Mouse (Mus musculus): Measurements from ENCODE around the gene Jhy. TPM values are rescaled to one million over a fixed set of nuclear protein-coding genes. Genes with fewer than 3 reads are reported as not detected.

The Jhy gene
- polyA plus RNA-seq, 1 experiment from 2014 or later: 1.9 TPM

- H3K4me1 ChIP-seq (replicated peaks; ENCODE audit: control insufficient read depth, insufficient read depth, low read length): peaks cover 10% of the 10 kb centered on the region; the same call in 1 of the 2 replicates
- WGBS: 78% methylated on average over 4 of the region's 4 CpGs
- no peaks in the 10 kb centered on the region for H3K9me3 ChIP-seq (ENCODE audit: control insufficient read depth, low read length)
- H3K4me2 ChIP-seq (replicated peaks): no peak overlapping the region
- H3K27ac ChIP-seq: no peak overlapping the region
- DNase-seq (ENCODE audit: low spot score) (no peak), ATAC-seq (ENCODE audit: low FRiP score) (no peak)
- H3K27me3 ChIP-seq (ENCODE audit: control insufficient read depth, insufficient read depth, low read length): no peaks in the 10 kb centered on the region; the same call in 1 of the 2 replicates
- H3K4me3 ChIP-seq (replicated peaks; ENCODE audit: low read length): no peak overlapping the region
- no peaks in the 10 kb centered on the region for H3K36me3 ChIP-seq (replicated peaks; ENCODE audit: control insufficient read depth, insufficient read depth)
- H3K9ac ChIP-seq: no peak overlapping the region
Measured at GRCm38 (mm10) chr9:40947131-40947530, 16.8 kb downstream of the Jhy start.

DNA sequence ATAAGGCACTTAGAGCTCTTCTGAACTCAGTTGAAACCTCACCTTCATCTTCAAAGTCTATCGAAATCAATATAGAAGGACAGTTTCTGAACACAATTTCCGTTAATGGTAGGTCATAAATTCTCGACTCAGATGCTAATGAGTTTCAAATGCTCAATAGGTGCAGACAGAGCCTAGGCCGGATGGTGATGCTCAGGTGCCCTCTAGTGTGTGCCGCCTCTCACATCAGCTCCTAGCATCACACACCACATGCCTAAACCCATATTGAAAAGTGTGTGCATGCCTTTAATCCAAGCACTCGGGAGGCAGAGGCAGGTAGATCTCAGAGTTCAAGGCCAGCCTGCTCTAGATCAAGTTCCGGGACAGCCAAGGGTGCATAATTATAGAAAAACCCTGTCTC is 26.5 kb downstream of the Jhy start:
- no peaks in the 10 kb centered on the region for H3K4me1 ChIP-seq (replicated peaks; ENCODE audit: control insufficient read depth, insufficient read depth, low read length)
- ATAC-seq (ENCODE audit: low FRiP score) (no peak), DNase-seq (ENCODE audit: low spot score) (no peak)
- no peak overlapping the region for H3K4me2 ChIP-seq (replicated peaks)
- H3K9ac ChIP-seq: no peak overlapping the region
- H3K9me3 ChIP-seq (ENCODE audit: control insufficient read depth, low read length): no peaks in the 10 kb centered on the region
- H3K36me3 ChIP-seq (replicated peaks; ENCODE audit: control insufficient read depth, insufficient read depth): no peaks in the 10 kb centered on the region
- H3K4me3 ChIP-seq (replicated peaks; ENCODE audit: low read length): no peak overlapping the region
- 70% methylated on average over 7 of the region's 7 CpGs for WGBS
- no peaks in the 10 kb centered on the region for H3K27me3 ChIP-seq (ENCODE audit: control insufficient read depth, insufficient read depth, low read length)
- H3K27ac ChIP-seq: no peak overlapping the region

- H3K27ac ChIP-seq: no peak overlapping the region
- no peaks in the 10 kb centered on the region for H3K9me3 ChIP-seq (ENCODE audit: control insufficient read depth, low read length)
- H3K27me3 ChIP-seq (ENCODE audit: control insufficient read depth, insufficient read depth, low read length): no peaks in the 10 kb centered on the region
- no peak overlapping the region for H3K4me2 ChIP-seq (replicated peaks)
- ATAC-seq (ENCODE audit: low FRiP score) (no peak), DNase-seq (ENCODE audit: low spot score) (no peak)
- H3K36me3 ChIP-seq (replicated peaks; ENCODE audit: control insufficient read depth, insufficient read depth): no peaks in the 10 kb centered on the region
- WGBS: 73% methylated on average over 3 of the region's 3 CpGs
- no peak overlapping the region for H3K9ac ChIP-seq
- H3K4me3 ChIP-seq (replicated peaks; ENCODE audit: low read length): no peak overlapping the region
- H3K4me1 ChIP-seq (replicated peaks; ENCODE audit: control insufficient read depth, insufficient read depth, low read length): no peaks in the 10 kb centered on the region
Measured at GRCm38 (mm10) chr9:40933323-40933722, 30.6 kb downstream of the Jhy start.

GRCm38 (mm10) chr9:40927351-40927980 is 36.5 kb downstream of the Jhy start:
- ATAC-seq (ENCODE audit: low FRiP score) (no peak), DNase-seq (ENCODE audit: low spot score) (no peak)
- Histone ChIP-seq H3K4me2 (replicated peaks) (no peak overlapping the region), H3K4me1 (replicated peaks; ENCODE audit: control insufficient read depth, insufficient read depth, low read length) (no peaks in the 10 kb centered on the region), H3K36me3 (replicated peaks; ENCODE audit: control insufficient read depth, insufficient read depth) (no peaks in the 10 kb centered on the region), H3K27ac (no peak overlapping the region), H3K9ac (no peak overlapping the region), H3K4me3 (replicated peaks; ENCODE audit: low read length) (no peak overlapping the region), H3K9me3 (ENCODE audit: control insufficient read depth, low read length) (no peaks in the 10 kb centered on the region), H3K27me3 (ENCODE audit: control insufficient read depth, insufficient read depth, low read length) (no peaks in the 10 kb centered on the region)
- WGBS: 84% methylated on average over 17 of the region's 17 CpGs

DNA sequence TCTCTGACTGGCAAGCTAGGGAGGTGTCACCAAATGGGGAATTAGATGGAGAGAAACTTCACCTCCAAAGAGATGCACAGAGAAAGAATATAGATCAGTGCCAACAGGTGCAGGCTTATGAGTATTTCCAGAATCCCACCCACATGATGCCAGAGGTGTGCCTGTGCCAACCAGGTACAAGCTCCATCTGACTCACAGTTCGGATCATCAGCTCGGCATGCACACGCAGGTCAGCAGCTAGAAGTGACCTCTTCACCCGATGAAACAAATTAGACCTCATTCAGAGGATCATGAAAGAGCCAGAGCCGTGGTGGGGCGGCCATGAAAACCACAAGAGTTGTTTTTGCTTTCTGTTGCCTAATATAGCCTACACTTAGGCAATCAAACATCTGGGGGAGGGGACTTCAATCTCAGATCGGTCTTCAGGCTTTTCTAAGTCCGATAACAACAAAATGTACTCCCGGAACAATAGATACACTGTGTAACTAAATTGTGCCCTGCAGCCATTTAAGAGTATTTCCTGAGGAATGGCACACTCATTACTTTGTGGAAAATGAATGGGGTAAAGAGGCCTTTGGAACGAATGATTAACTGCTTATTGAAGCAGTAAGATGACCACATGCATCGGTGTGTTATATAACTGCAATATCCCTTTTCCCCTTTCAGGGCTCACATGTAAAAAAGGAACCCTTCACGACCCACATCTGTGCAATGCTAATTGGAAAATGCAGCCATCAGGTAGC is 45.9 kb downstream of the Jhy start:
- H3K9ac ChIP-seq: no peak overlapping the region
- no peaks in the 10 kb centered on the region for H3K36me3 ChIP-seq (replicated peaks; ENCODE audit: control insufficient read depth, insufficient read depth)
- DNase-seq (ENCODE audit: low spot score): no peak
- no peak overlapping the region for H3K27ac ChIP-seq
- ATAC-seq (ENCODE audit: low FRiP score): no peak
- no peak overlapping the region for H3K4me3 ChIP-seq (replicated peaks; ENCODE audit: low read length)
- no peaks in the 10 kb centered on the region for H3K4me1 ChIP-seq (replicated peaks; ENCODE audit: control insufficient read depth, insufficient read depth, low read length)
- no peaks in the 10 kb centered on the region for H3K27me3 ChIP-seq (ENCODE audit: control insufficient read depth, insufficient read depth, low read length)
- H3K4me2 ChIP-seq (replicated peaks): no peak overlapping the region
- 61% methylated on average over 12 of the region's 12 CpGs for WGBS
- H3K9me3 ChIP-seq (ENCODE audit: control insufficient read depth, low read length): no peaks in the 10 kb centered on the region

- no peaks in the 10 kb centered on the region for H3K4me1 ChIP-seq (replicated peaks; ENCODE audit: control insufficient read depth, insufficient read depth, low read length)
- ATAC-seq (ENCODE audit: low FRiP score): no peak
- no peak overlapping the region for H3K4me2 ChIP-seq (replicated peaks)
- DNase-seq (ENCODE audit: low spot score): no peak
- no peak overlapping the region for H3K27ac ChIP-seq
- no peak overlapping the region for H3K9ac ChIP-seq
- H3K36me3 ChIP-seq (replicated peaks; ENCODE audit: control insufficient read depth, insufficient read depth): no peaks in the 10 kb centered on the region
- no peaks in the 10 kb centered on the region for H3K9me3 ChIP-seq (ENCODE audit: control insufficient read depth, low read length)
- 23% methylated on average over 7 of the region's 7 CpGs for WGBS
- H3K4me3 ChIP-seq (replicated peaks; ENCODE audit: low read length): no peak overlapping the region
- H3K27me3 ChIP-seq (ENCODE audit: control insufficient read depth, insufficient read depth, low read length): no peaks in the 10 kb centered on the region
Measured at GRCm38 (mm10) chr9:40908915-40909314, 55.0 kb downstream of the Jhy start.

- Histone ChIP-seq H3K4me2 (replicated peaks) (no peak overlapping the region), H3K36me3 (replicated peaks; ENCODE audit: control insufficient read depth, insufficient read depth) (no peaks in the 10 kb centered on the region), H3K27ac (no peak overlapping the region), H3K4me1 (replicated peaks; ENCODE audit: control insufficient read depth, insufficient read depth, low read length) (no peaks in the 10 kb centered on the region), H3K9ac (no peak overlapping the region), H3K27me3 (ENCODE audit: control insufficient read depth, insufficient read depth, low read length) (no peaks in the 10 kb centered on the region), H3K9me3 (ENCODE audit: control insufficient read depth, low read length) (no peaks in the 10 kb centered on the region), H3K4me3 (replicated peaks; ENCODE audit: low read length) (no peak overlapping the region)
- WGBS: 64% methylated on average over 8 of the region's 8 CpGs
- DNase-seq (ENCODE audit: low spot score): no peak
- no peak for ATAC-seq (ENCODE audit: low FRiP score)
Measured at GRCm38 (mm10) chr9:40908411-40908810, 55.5 kb downstream of the Jhy start.

- ATAC-seq (ENCODE audit: low FRiP score): no peak
Measured at GRCm38 (mm10) chr9:40907413-40907812, 56.5 kb downstream of the Jhy start.

GRCm38 (mm10) chr9:40892456-40892855 is 71.5 kb downstream of the Jhy start:
- Histone ChIP-seq H3K4me2 (replicated peaks) (no peak overlapping the region), H3K36me3 (replicated peaks; ENCODE audit: control insufficient read depth, insufficient read depth) (no peaks in the 10 kb centered on the region), H3K9ac (no peak overlapping the region), H3K4me3 (replicated peaks; ENCODE audit: low read length) (no peak overlapping the region), H3K27me3 (ENCODE audit: control insufficient read depth, insufficient read depth, low read length) (peaks cover 5% of the 10 kb centered on the region; the same call in 1 of the 2 replicates), H3K9me3 (ENCODE audit: control insufficient read depth, low read length) (no peaks in the 10 kb centered on the region), H3K4me1 (replicated peaks; ENCODE audit: control insufficient read depth, insufficient read depth, low read length) (no peaks in the 10 kb centered on the region), H3K27ac (no peak overlapping the region)
- ATAC-seq (ENCODE audit: low FRiP score) (no peak), DNase-seq (ENCODE audit: low spot score) (no peak)
- 53% methylated on average over 6 of the region's 6 CpGs for WGBS

More at GRCm38 (mm10) chr9:40907413-40907812, 56.5 kb downstream of the Jhy start:
- no peak for DNase-seq (ENCODE audit: low spot score)
- Histone ChIP-seq H3K4me1 (replicated peaks; ENCODE audit: control insufficient read depth, insufficient read depth, low read length) (no peaks in the 10 kb centered on the region), H3K36me3 (replicated peaks; ENCODE audit: control insufficient read depth, insufficient read depth) (no peaks in the 10 kb centered on the region), H3K9me3 (ENCODE audit: control insufficient read depth, low read length) (no peaks in the 10 kb centered on the region), H3K4me3 (replicated peaks; ENCODE audit: low read length) (no peak overlapping the region), H3K4me2 (replicated peaks) (no peak overlapping the region), H3K27me3 (ENCODE audit: control insufficient read depth, insufficient read depth, low read length) (no peaks in the 10 kb centered on the region), H3K9ac (no peak overlapping the region), H3K27ac (no peak overlapping the region)
- 32% methylated on average over 8 of the region's 8 CpGs for WGBS
